Mouse (Mus musculus): Measurements from ENCODE around the gene Hapln1. TPM values are rescaled to one million over a fixed set of nuclear protein-coding genes. Genes with fewer than 3 reads are reported as not detected.

The Hapln1 gene
- total RNA-seq (2021), result 1 to 10 TPM in 1 of 2 experiments, under 1 TPM in 1; 0.92 to 2.3 TPM
- long read RNA-seq, experiment 1, full-length matches to known transcripts, result 1 of 1 reads
- long read RNA-seq, experiment 1, partial matches to known transcripts, result 0 of 1 reads
- long read RNA-seq, experiment 1, other reads (novel, unspliced or antisense), result 0 of 1 reads
- long read RNA-seq, experiment 2, partial matches to known transcripts, result 1 of 1 reads
- long read RNA-seq, experiment 2, other reads (novel, unspliced or antisense), result 0 of 1 reads

GRCm38 (mm10) chr13:89539205-89539886 lies at the start of gene Hapln1:
Gene Hapln1, plus strand, starts transcription at chr13:89539796.
- peak; percentile 26 for DNase-seq

DNA sequence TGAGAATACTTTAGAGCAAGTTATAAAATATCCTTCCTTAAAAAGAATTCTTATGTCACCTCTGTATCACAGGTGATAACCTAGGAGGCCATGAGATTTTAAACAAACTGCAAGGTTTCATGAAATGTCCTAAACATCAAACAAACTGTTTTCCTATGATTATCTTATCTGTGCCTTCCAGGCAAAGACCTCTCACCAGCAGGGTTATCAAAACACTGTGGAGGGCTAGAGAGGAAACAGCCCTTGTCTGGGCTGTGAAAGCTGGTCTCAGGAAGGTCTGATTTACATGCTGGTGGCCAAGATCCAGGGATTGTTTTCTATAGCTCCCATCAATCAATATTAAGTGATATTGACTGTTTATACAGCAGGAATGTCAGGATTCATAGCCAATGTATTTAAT lies 46.4 kb upstream of the Hapln1 start:
- DNase-seq, result no peak

GRCm38 (mm10) chr13:89493678-89494077 lies 45.9 kb upstream of the Hapln1 start:
- no peak for DNase-seq

GRCm38 (mm10) chr13:89496569-89496968 lies 43.0 kb upstream of the Hapln1 start:
- DNase-seq, result no peak

GRCm38 (mm10) chr13:89499419-89499818 lies 40.2 kb upstream of the Hapln1 start:
- DNase-seq, result no peak

- DNase-seq, result no peak
Observed at GRCm38 (mm10) chr13:89521507-89521908, 18.1 kb upstream of the Hapln1 start.

- no peak for DNase-seq
Observed at GRCm38 (mm10) chr13:89528716-89529115, 10.9 kb upstream of the Hapln1 start.

DNA sequence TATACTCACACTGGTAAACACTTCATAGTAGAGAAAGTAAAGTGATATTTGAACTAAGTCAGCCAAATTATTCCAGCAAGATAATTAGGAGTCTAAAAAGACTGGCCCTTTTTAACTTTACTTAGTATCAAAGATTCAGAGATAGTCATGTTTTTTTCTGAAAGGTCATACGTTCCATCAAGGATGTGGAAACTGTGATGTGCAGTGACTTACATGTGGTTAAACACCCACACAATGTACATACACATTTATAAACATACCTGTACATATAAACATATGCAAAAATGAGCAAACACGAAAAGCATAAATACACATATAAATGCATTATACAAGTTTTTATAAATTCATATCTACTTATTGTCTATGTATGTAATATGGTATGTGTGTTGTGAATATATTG lies 9.2 kb upstream of the Hapln1 start:
- no peak for DNase-seq

DNA sequence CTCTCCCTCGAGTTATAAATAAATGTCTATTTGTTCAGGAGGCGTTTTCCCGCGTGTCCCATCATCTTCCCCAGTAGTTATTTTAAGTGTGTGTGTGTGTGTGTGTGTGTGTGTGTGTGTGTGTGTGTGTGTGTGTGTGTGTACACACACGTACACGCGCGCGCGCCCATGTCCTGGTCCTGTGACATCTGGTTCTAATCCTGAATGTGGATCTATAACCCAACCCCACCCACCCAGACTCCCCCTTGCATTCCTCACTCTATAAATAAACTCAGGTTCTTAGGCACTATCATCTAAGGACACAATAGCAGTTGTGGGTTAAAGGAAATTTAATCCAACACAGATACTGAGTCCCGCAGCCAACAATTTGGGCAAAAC lies 280 bp downstream of the Hapln1 start:
- DNase-seq, result no peak

DNA sequence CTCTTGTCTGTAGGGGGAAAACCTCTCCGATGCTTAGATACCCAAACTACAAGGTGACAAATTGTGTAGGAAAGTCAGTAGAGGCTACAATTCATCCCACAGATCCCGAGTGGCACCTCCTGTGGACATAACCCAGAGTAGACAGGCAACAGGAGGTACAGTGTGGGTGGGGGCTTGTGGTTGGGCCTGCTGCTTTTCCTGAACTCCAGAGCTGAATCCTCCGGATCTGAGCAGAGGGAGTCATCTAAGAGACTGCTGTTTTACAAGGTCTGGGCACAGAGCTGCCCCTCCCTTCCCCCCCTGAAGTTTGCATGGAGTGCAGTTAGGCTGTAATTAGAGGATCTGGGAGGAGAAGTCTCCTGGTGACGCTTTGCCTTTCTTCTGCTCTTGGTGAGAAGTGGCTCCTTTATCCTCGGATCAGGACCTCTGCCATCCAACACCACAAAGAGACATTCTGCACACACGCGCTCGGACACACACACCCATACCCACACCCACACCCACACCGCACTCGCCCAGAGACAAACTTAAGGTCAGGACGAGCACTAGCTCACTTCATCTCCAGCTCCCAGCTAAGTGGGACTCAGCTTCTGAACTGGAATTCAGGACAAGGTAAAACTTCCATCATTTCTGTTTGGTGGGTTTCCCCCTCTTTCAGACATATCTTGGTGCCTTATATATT lies 846 bp downstream of the Hapln1 start:
- no peak for DNase-seq

GRCm38 (mm10) chr13:89543003-89543402 lies 3.4 kb downstream of the Hapln1 start:
- no peak for DNase-seq

- DNase-seq, result peak; percentile 64
Observed at GRCm38 (mm10) chr13:89548203-89548740, 8.7 kb downstream of the Hapln1 start.

GRCm38 (mm10) chr13:89549507-89549906 lies 9.9 kb downstream of the Hapln1 start:
- no peak for DNase-seq

GRCm38 (mm10) chr13:89551502-89551901 lies 11.9 kb downstream of the Hapln1 start:
- DNase-seq, result no peak

- no peak for DNase-seq
Observed at GRCm38 (mm10) chr13:89564518-89564917, 24.9 kb downstream of the Hapln1 start.

GRCm38 (mm10) chr13:89566300-89566699 lies 26.7 kb downstream of the Hapln1 start:
- no peak for DNase-seq

DNA sequence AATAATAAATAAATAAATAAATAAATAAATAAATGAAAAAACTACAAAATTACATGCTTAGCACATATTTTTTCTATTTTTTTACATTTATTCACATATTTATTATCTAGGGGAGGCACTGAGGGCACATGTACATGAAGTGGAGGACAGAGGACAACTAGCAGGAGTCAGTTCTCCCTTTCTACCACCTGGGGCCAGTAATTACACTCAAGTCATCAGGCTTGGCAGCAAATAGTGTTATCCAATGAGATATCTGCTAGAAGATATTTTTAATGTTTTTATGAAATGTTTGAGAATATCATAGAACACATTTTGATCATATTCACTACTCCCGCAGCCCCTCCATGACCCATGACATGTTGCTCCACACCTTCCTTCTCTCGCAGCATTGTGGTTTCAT lies 39.5 kb downstream of the Hapln1 start:
- DNase-seq, result no peak

DNA sequence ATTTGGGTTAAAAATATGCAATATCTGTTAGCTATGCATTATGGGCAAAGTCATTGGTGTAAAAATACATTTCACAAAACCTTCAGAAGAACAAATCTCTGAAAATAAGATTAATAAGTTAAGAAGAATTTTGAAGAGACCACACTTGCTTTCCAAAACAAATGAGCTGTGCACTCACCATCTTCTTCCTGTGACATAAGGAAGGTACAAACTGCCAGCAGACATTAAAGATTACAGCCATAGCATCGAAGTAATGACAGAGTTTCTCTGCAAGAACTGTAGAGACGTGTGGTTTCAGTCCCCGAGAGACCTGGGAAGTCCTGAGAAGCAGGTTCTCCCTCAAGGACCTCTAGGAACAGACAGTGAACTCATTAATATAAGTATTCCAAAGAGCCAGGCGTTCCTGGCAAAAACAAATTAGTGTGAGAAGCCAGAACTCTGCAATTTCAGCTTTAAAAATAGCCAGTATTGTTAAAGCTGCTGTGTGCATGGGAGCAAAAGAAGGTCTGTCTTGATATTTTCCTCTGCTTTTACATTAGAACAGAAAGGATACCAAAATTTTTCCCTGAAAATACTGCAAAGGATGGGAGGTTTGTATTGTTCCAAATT lies 43.6 kb downstream of the Hapln1 start:
- DNase-seq, result no peak

- DNase-seq, result no peak
Observed at GRCm38 (mm10) chr13:89583747-89584738, 44.4 kb downstream of the Hapln1 start.

GRCm38 (mm10) chr13:89585144-89585543 lies 45.5 kb downstream of the Hapln1 start:
- no peak for DNase-seq

DNA sequence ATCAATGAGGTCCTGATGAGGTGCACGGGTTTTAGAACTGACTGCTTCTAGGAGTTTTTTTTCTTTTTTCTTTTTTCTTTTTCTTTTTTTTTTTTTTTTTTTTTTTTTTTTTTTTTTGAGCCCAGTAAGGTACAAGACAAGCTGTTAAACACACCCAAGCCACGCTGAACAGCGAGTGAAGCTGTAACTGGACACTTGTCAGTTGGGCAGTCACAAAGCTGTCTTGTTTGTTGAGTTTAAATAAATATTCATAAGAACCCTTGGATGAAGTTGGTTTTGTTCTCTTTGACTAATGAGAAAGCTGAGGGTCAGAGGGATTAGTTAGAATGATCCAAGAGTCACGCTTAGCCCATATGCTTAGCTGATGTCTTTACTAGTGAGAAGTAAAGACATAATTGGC lies 55.5 kb downstream of the Hapln1 start:
- no peak for DNase-seq

GRCm38 (mm10) chr13:89597354-89597753 lies 57.8 kb downstream of the Hapln1 start:
- DNase-seq, result no peak

All from gastrocnemius, postnatal 10 days (tissue).